8 mouse cellular contexts compared by ENCODE assay signal in genomic region chr5:110838016-110838415, GRCm38 (mm10). TPM values are rescaled to one million over a fixed set of nuclear protein-coding genes. Genes with fewer than 3 reads are reported as not detected.
DNase-seq lines count a peak whose midpoint lies in the region; ATAC-seq and TF ChIP-seq lines count a peak whose summit lies in the region.
"Not testable (repeated sequence)": the region's sequence is repeated elsewhere in the genome, so short reads cannot be mapped to it uniquely, and the experiment has no call there.

No protein-coding gene starts in this region.

- peaks cover 6 to 21% of the 10 kb centered on the region in 2 experiments for H3K4me1 ChIP-seq in MEL (ENCODE audit: control insufficient read depth in 1 of 2, insufficient read depth in 2 of 2, low read length in 2 of 2)
- peaks cover 76% of the 10 kb centered on the region for H3K4me1 ChIP-seq in erythroblast, embryonic 14.5 days (ENCODE audit: control insufficient read depth)
- H3K4me1 ChIP-seq in heart, embryonic 11.5 days (ENCODE audit: control insufficient read depth, insufficient read depth, low read length): peaks cover 13% of the 10 kb centered on the region
- H3K4me1 ChIP-seq in liver, embryonic 13.5 days (replicated peaks): peaks cover 84% of the 10 kb centered on the region
- H3K4me1 ChIP-seq in liver, embryonic 16.5 days (ENCODE audit: control insufficient read depth, low read depth, low read length): peaks cover 45% of the 10 kb centered on the region

- not testable (repeated sequence) for TF ChIP-seq EP300 in MEL (IDR thresholded peaks at IDR 0.05; ENCODE audit: low read depth in 1 of 2, low read length in 2 of 2)

- peaks cover 21% of the 10 kb centered on the region for H3K79me2 ChIP-seq in MEL (ENCODE audit: control insufficient read depth, insufficient read depth, low read length, poor library complexity)

- peak overlapping the region; percentile 31 for H3K9ac ChIP-seq in MEL (ENCODE audit: control insufficient read depth, low read depth, low read length, poor library complexity, severe bottlenecking)
- H3K9ac ChIP-seq in heart, embryonic 11.5 days (ENCODE audit: low read depth, low read length): not testable (repeated sequence)
- H3K9ac ChIP-seq in liver, embryonic 13.5 days: peak overlapping the region; percentile 97
- H3K9ac ChIP-seq in liver, embryonic 16.5 days (ENCODE audit: low read depth, low read length): peak overlapping the region; percentile 96

- not testable (repeated sequence) for TF ChIP-seq RAD21 in MEL (IDR thresholded peaks at IDR 0.05; ENCODE audit: low read depth, low read length)

- peak overlapping the region; percentile 67; the same call in 1 of the 2 replicates for H3K4me2 ChIP-seq in heart, embryonic 11.5 days
- H3K4me2 ChIP-seq in liver, embryonic 13.5 days: peak overlapping the region; percentile 71
- H3K4me2 ChIP-seq in liver, embryonic 16.5 days (ENCODE audit: low read depth, low read length): peak overlapping the region; percentile 75

- H3K27me3 ChIP-seq in MEL (ENCODE audit: control insufficient read depth in 1 of 2, insufficient read depth in 2 of 2, low read length in 2 of 2); erythroblast, embryonic 14.5 days (ENCODE audit: control insufficient read depth); heart, embryonic 11.5 days (ENCODE audit: control insufficient read depth, insufficient read depth, low read length); liver, embryonic 13.5 days; liver, embryonic 16.5 days (ENCODE audit: control insufficient read depth, insufficient read depth, low read depth, low read length): not testable (repeated sequence)

- H3K36me3 ChIP-seq in MEL (ENCODE audit: control insufficient read depth in 1 of 2, insufficient read depth in 2 of 2, low read length in 2 of 2): peaks cover 2 to 36% of the 10 kb centered on the region in 2 experiments
- peaks cover 62% of the 10 kb centered on the region for H3K36me3 ChIP-seq in erythroblast, embryonic 14.5 days (ENCODE audit: control insufficient read depth)
- not testable (repeated sequence) for H3K36me3 ChIP-seq in heart, embryonic 11.5 days (ENCODE audit: control insufficient read depth, insufficient read depth, low read length)
- H3K36me3 ChIP-seq in liver, embryonic 13.5 days: peaks cover 41% of the 10 kb centered on the region
- H3K36me3 ChIP-seq in liver, embryonic 16.5 days (ENCODE audit: control insufficient read depth, insufficient read depth): peaks cover 16% of the 10 kb centered on the region

- H3K9me3 ChIP-seq in MEL (replicated peaks; ENCODE audit: insufficient read depth, low read length); erythroblast, embryonic 14.5 days (ENCODE audit: control insufficient read depth, low read length); heart, embryonic 11.5 days (replicated peaks; ENCODE audit: control insufficient read depth, low read length); liver, embryonic 13.5 days (replicated peaks); liver, embryonic 16.5 days (replicated peaks; ENCODE audit: control insufficient read depth, low read length): not testable (repeated sequence)

- DNase-seq in MEL (ENCODE audit: low read depth, low spot score): peak; percentile 61
- DNase-seq in c-Kit-positive CD71-positive TER-119-negative erythroid progenitor cells, embryonic 14.5 days (ENCODE audit: low read depth): peak; percentile 48
- peak; percentile 63 for DNase-seq in liver
- peak; percentile 57 for DNase-seq in liver, embryonic 13.5 days
- DNase-seq in spleen, postnatal 10 days (ENCODE audit: low spot score in 2 of 2): peak; percentile 26 to 30

- H3K4me3 ChIP-seq in MEL (ENCODE audit: control insufficient read depth in 1 of 2, insufficient read depth in 1 of 2, low read depth in 2 of 2, low read length in 2 of 2): peak overlapping the region; percentile 16 to 69; a peak in 3 of 4 replicates
- H3K4me3 ChIP-seq in erythroblast, embryonic 14.5 days (replicated peaks): peak overlapping the region; percentile 100
- H3K4me3 ChIP-seq in heart, embryonic 11.5 days (ENCODE audit: low read depth, low read length): not testable (repeated sequence)
- peak overlapping the region; percentile 82 for H3K4me3 ChIP-seq in liver, embryonic 13.5 days (replicated peaks)
- H3K4me3 ChIP-seq in liver, embryonic 16.5 days (ENCODE audit: low read depth, low read length): peak overlapping the region; percentile 88

- peak overlapping the region; percentile 67 for H3K27ac ChIP-seq in MEL (ENCODE audit: control insufficient read depth, low read depth, low read length)
- not testable (repeated sequence) for H3K27ac ChIP-seq in heart, embryonic 11.5 days (ENCODE audit: low read depth, low read length)
- H3K27ac ChIP-seq in liver, embryonic 13.5 days: peak overlapping the region; percentile 99
- H3K27ac ChIP-seq in liver, embryonic 16.5 days (ENCODE audit: low read length): peak overlapping the region; percentile 99

- not testable (repeated sequence) for TF ChIP-seq POLR2A in MEL (IDR thresholded peaks at IDR 0.05; ENCODE audit: control insufficient read depth in 1 of 2, insufficient read depth in 1 of 2, low read depth in 1 of 2, low read length in 2 of 2, poor library complexity in 1 of 2)

- WGBS in heart, embryonic 11.5 days (ENCODE audit: insufficient replicate concordance): 77% methylated on average over 5 of the region's 5 CpGs
- 23% methylated on average over 5 of the region's 5 CpGs for WGBS in liver, embryonic 13.5 days (ENCODE audit: insufficient replicate concordance)
- WGBS in liver, embryonic 16.5 days (ENCODE audit: insufficient replicate concordance): 25% methylated on average over 5 of the region's 5 CpGs

- ATAC-seq in heart, embryonic 11.5 days (replicated peaks; ENCODE audit: insufficient number of reproducible peaks, low FRiP score, low TSS enrichment); liver, embryonic 13.5 days (ENCODE audit: low read depth); liver, embryonic 16.5 days (ENCODE audit: low read depth): not testable (repeated sequence)

- not testable (repeated sequence) for TF ChIP-seq CTCF in MEL (IDR thresholded peaks at IDR 0.05 in 2 of 3, conservative IDR thresholded peaks at IDR 0.05 in 1 of 3; ENCODE audit: control insufficient read depth in 1 of 3, insufficient read depth in 1 of 3, low read depth in 2 of 3, low read length in 3 of 3, poor library complexity in 1 of 3, severe bottlenecking in 1 of 3)

TF ChIP-seq in MEL, 35 proteins besides CTCF, POLR2A, EP300 and RAD21:
- TF ChIP-seq TBP (IDR thresholded peaks at IDR 0.05; ENCODE audit: low read depth, low read length): peak; percentile 96

RNA-seq across cellular contexts. Expression of gene Hscb, which starts 1.6 kb away (rescaled TPM):
- total RNA-seq in MEL (2012; rRNA removed): 20.1 and 29.4 TPM in 2 replicates
- 10 to 100 TPM in 1 of 2 experiments, not detected in 1; 29.0 TPM for polyA plus RNA-seq in MEL (2012; ENCODE audit: insufficient read depth in 1 of 2, insufficient read length in 2 of 2, low read depth in 1 of 2, low replicate concordance in 2 of 2, missing spikeins in 1 of 2)
- polyA plus RNA-seq in erythroblast, embryonic 14.5 days (2012): 19.1 and 22.4 TPM in 2 replicates
- polyA plus RNA-seq in heart, embryonic 11.5 days (2014; fragmentation: Nextera tagmentation; extraction: Ambion mirVana): 30.2 and 32.6 TPM in 2 replicates
- 61.8 and 62.4 TPM in 2 replicates for polyA plus RNA-seq in liver, embryonic 13.5 days (2015; fragmentation: Nextera tagmentation; extraction: Ambion mirVana)
- 58.5 and 59.1 TPM in 2 replicates for polyA plus RNA-seq in liver, embryonic 16.5 days (2015; fragmentation: Nextera tagmentation; extraction: Ambion mirVana)

RNA-seq across cellular contexts. Expression of gene Chek2, which starts 1.8 kb away (rescaled TPM):
- total RNA-seq in MEL (2012; rRNA removed): 22.2 and 23.9 TPM in 2 replicates
- polyA plus RNA-seq in MEL (2012; ENCODE audit: insufficient read depth in 1 of 2, insufficient read length in 2 of 2, low read depth in 1 of 2, low replicate concordance in 2 of 2, missing spikeins in 1 of 2): 10 to 100 TPM in 1 of 2 experiments, not detected in 1; 24.1 TPM
- polyA plus RNA-seq in erythroblast, embryonic 14.5 days (2012): 0.50 and 0.52 TPM in 2 replicates
- 20.9 and 27.1 TPM in 2 replicates for polyA plus RNA-seq in heart, embryonic 11.5 days (2014; fragmentation: Nextera tagmentation; extraction: Ambion mirVana)
- polyA plus RNA-seq in liver, embryonic 13.5 days (2015; fragmentation: Nextera tagmentation; extraction: Ambion mirVana): 40.2 and 42.0 TPM in 2 replicates
- polyA plus RNA-seq in liver, embryonic 16.5 days (2015; fragmentation: Nextera tagmentation; extraction: Ambion mirVana): 29.3 and 34.2 TPM in 2 replicates

RNA-seq across cellular contexts. Expression of gene Ulk1, which starts 28.1 kb away (rescaled TPM):
- total RNA-seq in MEL (2012; rRNA removed): 4.9 and 5.2 TPM in 2 replicates
- 10 to 100 TPM in 1 of 2 experiments, not detected in 1; 23.0 TPM for polyA plus RNA-seq in MEL (2012; ENCODE audit: insufficient read depth in 1 of 2, insufficient read length in 2 of 2, low read depth in 1 of 2, low replicate concordance in 2 of 2, missing spikeins in 1 of 2)
- 17.0 and 20.3 TPM in 2 replicates for polyA plus RNA-seq in erythroblast, embryonic 14.5 days (2012)
- polyA plus RNA-seq in heart, embryonic 11.5 days (2014; fragmentation: Nextera tagmentation; extraction: Ambion mirVana): 17.1 and 18.7 TPM in 2 replicates
- polyA plus RNA-seq in liver, embryonic 13.5 days (2015; fragmentation: Nextera tagmentation; extraction: Ambion mirVana): 6.6 and 7.6 TPM in 2 replicates
- 12.5 and 13.7 TPM in 2 replicates for polyA plus RNA-seq in liver, embryonic 16.5 days (2015; fragmentation: Nextera tagmentation; extraction: Ambion mirVana)

RNA-seq across cellular contexts. Expression of gene Ttc28, which starts 41.6 kb away (rescaled TPM):
- 1.1 and 1.2 TPM in 2 replicates for total RNA-seq in MEL (2012; rRNA removed)
- polyA plus RNA-seq in MEL (2012; ENCODE audit: insufficient read depth in 1 of 2, insufficient read length in 2 of 2, low read depth in 1 of 2, low replicate concordance in 2 of 2, missing spikeins in 1 of 2): 1 to 10 TPM in 1 of 2 experiments, not detected in 1; 1.8 TPM
- polyA plus RNA-seq in erythroblast, embryonic 14.5 days (2012): 0.04 and 0.06 TPM in 2 replicates
- polyA plus RNA-seq in heart, embryonic 11.5 days (2014; fragmentation: Nextera tagmentation; extraction: Ambion mirVana): 8.1 and 9.4 TPM in 2 replicates
- polyA plus RNA-seq in liver, embryonic 13.5 days (2015; fragmentation: Nextera tagmentation; extraction: Ambion mirVana): 0.95 and 1.1 TPM in 2 replicates
- polyA plus RNA-seq in liver, embryonic 16.5 days (2015; fragmentation: Nextera tagmentation; extraction: Ambion mirVana): 0.74 and 0.85 TPM in 2 replicates

RNA-seq across cellular contexts. Expression of gene Pus1, which starts 57.6 kb away (rescaled TPM):
- total RNA-seq in MEL (2012; rRNA removed): 97.6 and 107 TPM in 2 replicates
- 100 to 1,000 TPM; 117 to 248 TPM for polyA plus RNA-seq in MEL (2012; ENCODE audit: insufficient read depth in 1 of 2, insufficient read length in 2 of 2, low read depth in 1 of 2, low replicate concordance in 2 of 2, missing spikeins in 1 of 2)
- polyA plus RNA-seq in erythroblast, embryonic 14.5 days (2012): 3.1 and 3.7 TPM in 2 replicates
- 19.6 and 23.2 TPM in 2 replicates for polyA plus RNA-seq in heart, embryonic 11.5 days (2014; fragmentation: Nextera tagmentation; extraction: Ambion mirVana)
- 39.6 and 39.8 TPM in 2 replicates for polyA plus RNA-seq in liver, embryonic 13.5 days (2015; fragmentation: Nextera tagmentation; extraction: Ambion mirVana)
- polyA plus RNA-seq in liver, embryonic 16.5 days (2015; fragmentation: Nextera tagmentation; extraction: Ambion mirVana): 24.5 and 24.6 TPM in 2 replicates

Comparison
In these comparisons a context has a peak if more than half of its experiments do, and no peak if none do; other contexts are left out.
1. RNA of gene Chek2, which starts 1.8 kb away (polyA plus RNA-seq): 24.1 TPM in MEL, 40.2 to 42.0 TPM in liver, embryonic 13.5 days, 29.3 to 34.2 TPM in liver, embryonic 16.5 days and 20.9 to 27.1 TPM in heart, embryonic 11.5 days; 0.50 to 0.52 TPM in erythroblast, embryonic 14.5 days; every median in the first group is over 10 times any median in the second.
2. Peak in every context shown above with its lines, with median percentiles within 50 percentile points of each other: DNase-seq and H3K4me2 ChIP-seq.